Mouse (Mus musculus): ENCODE data around the gene Rdh19. TPM values are rescaled to one million over a fixed set of nuclear protein-coding genes. Genes with fewer than 3 reads are reported as not detected.
"Not testable (repeated sequence)": the region's sequence is repeated elsewhere in the genome, so short reads cannot be mapped to it uniquely, and the experiment has no call there.

The Rdh19 gene
- polyA plus RNA-seq (2012; ENCODE audit: insufficient read depth, insufficient read length, low replicate concordance, missing spikeins), result not detected in 2 replicates

DNA sequence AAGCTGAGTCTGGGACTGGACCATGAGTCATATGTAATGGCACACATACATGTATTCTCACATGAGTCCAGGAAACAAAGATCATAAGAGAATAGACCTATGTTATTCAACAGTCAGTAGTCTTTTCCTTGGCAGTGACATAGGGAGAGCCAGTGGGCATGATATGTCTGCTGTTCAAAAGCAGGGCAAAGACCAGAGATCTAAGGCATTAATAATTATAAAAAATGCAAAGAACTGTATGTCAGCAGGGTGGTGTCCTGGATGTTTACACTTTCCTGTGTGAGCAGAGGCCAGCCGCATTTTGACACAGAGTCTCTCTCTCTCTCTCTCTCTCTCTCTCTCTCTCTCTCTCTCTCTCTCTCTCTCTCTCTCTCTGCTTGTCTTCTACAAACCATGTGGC is at the start of gene Rdh19:
TSS of gene Rdh19 (plus strand) at position 301 of the 400 bp plus-strand sequence.
- no peak within 1 kb of the TSS for H3K4me3 ChIP-seq (ENCODE audit: insufficient read depth, low read depth, low read length)
- H3K27ac ChIP-seq (ENCODE audit: insufficient read depth, low read depth, low read length), result no peak within 1 kb of the TSS
- 78% methylated on average over 1 of the region's 1 CpGs for WGBS
- no peaks in the 10 kb centered on the region for H3K4me1 ChIP-seq (ENCODE audit: control insufficient read depth, insufficient read depth, low read length)
- TF ChIP-seq CTCF (IDR thresholded peaks at IDR 0.05; ENCODE audit: insufficient read depth, low read depth, low read length) (no peak), POLR2A (IDR thresholded peaks at IDR 0.05; ENCODE audit: insufficient read depth, low read depth, low read length) (no peak)

DNA sequence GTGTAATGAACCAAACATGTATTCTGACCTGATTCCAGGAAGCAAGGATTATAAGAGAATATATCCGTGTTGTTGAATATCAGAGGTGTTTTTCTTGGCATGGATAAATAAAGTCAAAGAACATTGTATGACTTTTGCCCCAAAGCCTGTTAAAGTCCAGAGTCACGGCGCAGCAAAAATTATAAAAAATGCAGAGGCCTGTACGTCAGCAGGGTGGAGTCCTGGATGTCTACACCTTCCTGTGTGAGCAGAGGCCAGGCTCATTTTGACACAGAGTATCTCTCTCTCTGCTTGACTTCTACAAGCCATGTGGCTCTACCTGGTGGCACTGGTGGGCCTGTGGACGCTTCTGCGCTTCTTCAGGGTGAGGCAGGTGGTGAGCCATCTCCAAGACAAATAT is 48.8 kb upstream of the Rdh19 start, which contains the start of gene Rdh16:
TSS of gene Rdh16 (plus strand) at position 262 of the 400 bp plus-strand sequence.
- Histone ChIP-seq H3K4me3 (ENCODE audit: insufficient read depth, low read depth, low read length) (no peak within 1 kb of the TSS), H3K27ac (ENCODE audit: insufficient read depth, low read depth, low read length) (no peak within 1 kb of the TSS), H3K4me1 (ENCODE audit: control insufficient read depth, insufficient read depth, low read length) (no peaks in the 10 kb centered on the region)
- WGBS, result 91% methylated on average over 6 of the region's 6 CpGs
- TF ChIP-seq CTCF (IDR thresholded peaks at IDR 0.05; ENCODE audit: insufficient read depth, low read depth, low read length) (no peak), POLR2A (IDR thresholded peaks at IDR 0.05; ENCODE audit: insufficient read depth, low read depth, low read length) (no peak)

DNA sequence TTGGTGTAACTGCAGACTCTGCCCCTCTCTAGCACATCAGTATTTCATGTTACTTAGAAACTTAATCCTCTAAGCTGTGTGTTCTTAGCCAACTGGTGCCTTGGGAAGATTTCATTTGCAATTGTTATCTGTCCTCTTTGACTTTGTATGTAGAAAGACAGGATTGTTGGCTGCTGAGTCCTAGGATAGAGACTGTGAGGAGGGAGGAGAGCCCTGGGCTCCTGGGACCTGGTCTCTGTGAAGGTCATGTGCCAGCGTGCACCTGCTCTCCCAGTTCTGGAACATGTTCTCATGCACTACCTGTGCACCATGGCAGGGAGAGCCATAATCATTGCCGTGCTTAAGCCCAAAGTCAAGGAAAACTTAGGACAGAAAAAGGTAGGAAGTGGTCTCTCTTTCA is 48.1 kb upstream of the Rdh19 start:
- TF ChIP-seq CTCF (IDR thresholded peaks at IDR 0.05; ENCODE audit: insufficient read depth, low read depth, low read length) (no peak), POLR2A (IDR thresholded peaks at IDR 0.05; ENCODE audit: insufficient read depth, low read depth, low read length) (no peak)
- H3K4me1 ChIP-seq (ENCODE audit: control insufficient read depth, insufficient read depth, low read length), result no peaks in the 10 kb centered on the region
- WGBS, result 91% methylated on average over 2 of the region's 2 CpGs
- H3K4me3 ChIP-seq (ENCODE audit: insufficient read depth, low read depth, low read length), result no peak overlapping the region
- no peak overlapping the region for H3K27ac ChIP-seq (ENCODE audit: insufficient read depth, low read depth, low read length)

DNA sequence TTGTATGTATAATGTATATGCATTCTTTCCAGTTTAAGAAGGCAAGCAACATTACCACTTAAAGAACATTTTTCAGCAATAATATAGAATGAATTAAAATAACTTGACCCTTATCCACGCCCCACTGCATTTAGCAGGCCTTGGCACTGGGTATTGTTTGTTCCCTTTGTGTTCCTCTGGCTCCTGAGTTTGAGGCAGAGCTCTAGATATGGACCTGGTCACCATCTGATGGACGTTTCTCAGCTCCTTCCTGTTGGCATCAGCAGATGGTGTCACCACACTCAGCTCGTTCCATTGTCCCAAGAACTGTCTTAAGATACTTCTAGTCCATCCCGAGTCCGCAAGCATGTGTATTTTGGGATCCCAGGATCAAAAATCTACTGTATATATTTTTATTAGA is 47.5 kb upstream of the Rdh19 start:
- TF ChIP-seq POLR2A (IDR thresholded peaks at IDR 0.05; ENCODE audit: insufficient read depth, low read depth, low read length) (no peak), CTCF (IDR thresholded peaks at IDR 0.05; ENCODE audit: insufficient read depth, low read depth, low read length) (no peak)
- Histone ChIP-seq H3K27ac (ENCODE audit: insufficient read depth, low read depth, low read length) (no peak overlapping the region), H3K4me1 (ENCODE audit: control insufficient read depth, insufficient read depth, low read length) (no peaks in the 10 kb centered on the region), H3K4me3 (ENCODE audit: insufficient read depth, low read depth, low read length) (no peak overlapping the region)
- 82% methylated on average over 5 of the region's 5 CpGs for WGBS

DNA sequence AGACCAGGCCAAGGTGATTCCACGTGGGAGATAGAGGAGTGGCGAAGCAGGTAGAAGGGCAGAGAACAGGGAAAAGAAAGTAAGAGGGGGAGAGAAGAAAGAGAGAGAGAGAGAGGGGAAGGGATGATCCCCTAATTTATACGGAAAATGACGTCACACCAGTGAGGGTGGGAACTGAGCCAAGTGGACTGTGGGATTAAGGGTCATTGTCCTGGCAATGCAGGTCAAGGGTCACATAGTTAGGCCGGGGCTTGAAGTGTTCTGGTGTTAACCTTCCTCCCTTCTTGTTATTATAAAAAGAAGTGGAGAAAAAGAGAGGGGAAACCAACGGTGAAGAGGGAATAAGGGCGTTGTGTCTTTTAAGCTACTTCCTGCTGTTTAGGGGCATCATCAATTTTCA is 45.3 kb upstream of the Rdh19 start:
- TF ChIP-seq POLR2A (IDR thresholded peaks at IDR 0.05; ENCODE audit: insufficient read depth, low read depth, low read length), result no peak
- TF ChIP-seq CTCF (IDR thresholded peaks at IDR 0.05; ENCODE audit: insufficient read depth, low read depth, low read length), result no peak
- 67% methylated on average over 7 of the region's 7 CpGs for WGBS
- H3K4me3 ChIP-seq (ENCODE audit: insufficient read depth, low read depth, low read length), result no peak overlapping the region
- no peak overlapping the region for H3K27ac ChIP-seq (ENCODE audit: insufficient read depth, low read depth, low read length)
- no peaks in the 10 kb centered on the region for H3K4me1 ChIP-seq (ENCODE audit: control insufficient read depth, insufficient read depth, low read length)

DNA sequence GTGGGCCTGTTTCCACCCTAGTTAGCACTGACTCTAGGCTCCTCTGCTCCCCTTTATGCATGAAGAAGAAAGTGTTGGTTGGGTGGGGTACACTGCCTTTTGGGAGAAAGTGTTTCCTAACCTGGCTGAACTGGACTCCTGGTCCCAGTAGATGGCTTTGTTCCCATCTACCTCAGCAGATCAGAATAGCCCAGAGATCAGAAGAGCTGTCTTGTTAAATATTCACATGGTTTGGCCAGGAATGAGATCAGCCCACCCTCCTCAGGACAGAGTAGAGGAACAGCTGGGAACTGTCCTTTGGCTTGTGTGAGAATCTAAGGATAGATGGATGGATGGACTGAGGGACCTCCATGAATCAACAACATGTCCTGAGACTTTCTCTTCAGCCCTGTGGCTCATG is 33.8 kb upstream of the Rdh19 start:
- Histone ChIP-seq H3K4me1 (ENCODE audit: control insufficient read depth, insufficient read depth, low read length) (no peaks in the 10 kb centered on the region), H3K27ac (ENCODE audit: insufficient read depth, low read depth, low read length) (no peak overlapping the region), H3K4me3 (ENCODE audit: insufficient read depth, low read depth, low read length) (no peak overlapping the region)
- TF ChIP-seq POLR2A (IDR thresholded peaks at IDR 0.05; ENCODE audit: insufficient read depth, low read depth, low read length) (no peak), CTCF (IDR thresholded peaks at IDR 0.05; ENCODE audit: insufficient read depth, low read depth, low read length) (no peak)

DNA sequence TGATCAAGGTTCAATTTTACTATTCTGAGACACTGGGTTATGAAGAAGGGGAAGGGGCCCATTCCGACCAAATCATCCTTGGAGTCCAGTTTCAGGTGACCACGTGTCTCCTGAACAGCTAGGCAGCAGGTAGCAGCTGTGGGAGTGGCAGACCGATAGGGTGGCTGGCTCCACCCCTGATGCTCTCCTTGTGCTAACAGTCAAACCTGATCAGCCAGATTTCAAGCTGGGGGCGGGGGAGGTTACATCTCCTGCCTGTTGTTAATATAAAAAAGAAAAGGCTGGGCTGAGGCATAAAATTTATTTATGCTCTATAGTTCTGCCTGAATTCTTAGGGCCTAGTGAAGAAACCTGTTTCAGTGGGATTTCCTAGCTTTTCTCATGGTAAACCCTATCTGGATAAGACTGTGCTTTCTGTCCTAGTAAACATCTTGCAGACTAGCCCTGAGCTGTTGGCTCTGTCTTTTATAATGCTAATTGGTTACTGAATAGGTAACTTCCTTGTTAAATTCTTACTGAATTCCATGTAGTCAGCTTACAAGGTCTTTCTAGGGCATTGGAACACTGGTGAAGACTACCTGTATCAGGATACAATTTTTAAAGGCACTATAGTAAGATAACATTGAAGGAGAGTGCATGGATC is 32.3 kb upstream of the Rdh19 start:
- not testable (repeated sequence) for H3K4me1 ChIP-seq (ENCODE audit: control insufficient read depth, insufficient read depth, low read length); H3K27ac ChIP-seq (ENCODE audit: insufficient read depth, low read depth, low read length); H3K4me3 ChIP-seq (ENCODE audit: insufficient read depth, low read depth, low read length)
- WGBS, result 82% methylated on average over 4 of the region's 4 CpGs

DNA sequence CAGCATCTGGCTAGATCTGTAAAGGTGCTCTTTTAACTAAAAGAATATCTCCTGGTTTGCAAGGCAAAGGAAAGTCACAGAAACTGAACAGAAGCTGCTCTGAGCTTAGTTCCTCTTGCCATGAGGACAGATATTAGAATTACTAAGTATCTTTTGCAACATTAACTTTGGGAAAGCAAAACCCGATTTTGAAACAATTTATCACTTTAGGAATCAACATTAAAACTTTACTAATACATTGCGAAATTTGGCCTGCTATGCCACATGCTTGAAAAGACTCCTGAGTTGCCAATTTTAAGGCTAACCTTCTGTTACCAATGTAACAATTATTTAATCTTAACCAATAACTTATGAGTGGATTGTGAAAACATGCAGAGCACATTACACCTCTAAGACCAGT is 27.9 kb upstream of the Rdh19 start:
- not testable (repeated sequence) for H3K27ac ChIP-seq (ENCODE audit: insufficient read depth, low read depth, low read length); H3K4me3 ChIP-seq (ENCODE audit: insufficient read depth, low read depth, low read length); H3K4me1 ChIP-seq (ENCODE audit: control insufficient read depth, insufficient read depth, low read length)
- 88% methylated on average over 2 of the region's 2 CpGs for WGBS

DNA sequence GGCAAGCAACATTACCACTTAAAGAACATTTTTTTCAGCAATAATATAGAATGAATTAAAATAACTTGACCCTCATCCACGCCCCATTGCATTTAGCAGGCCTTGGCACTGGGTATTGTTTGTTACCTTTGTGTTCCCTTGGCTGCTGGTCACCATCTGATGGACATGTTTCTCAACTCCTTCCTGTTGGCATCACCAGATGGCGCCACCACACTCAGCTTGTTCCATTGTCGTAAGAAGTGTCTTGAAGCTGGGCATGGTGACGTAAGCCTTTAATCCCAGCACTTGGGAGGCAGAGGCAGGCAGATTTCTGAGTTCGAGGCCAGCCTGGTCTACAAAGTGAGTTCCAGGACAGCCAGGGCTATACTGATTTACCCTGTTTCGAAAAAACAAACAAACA is 24.3 kb upstream of the Rdh19 start:
- Histone ChIP-seq H3K4me1 (ENCODE audit: control insufficient read depth, insufficient read depth, low read length) (no peaks in the 10 kb centered on the region), H3K27ac (ENCODE audit: insufficient read depth, low read depth, low read length) (no peak overlapping the region), H3K4me3 (ENCODE audit: insufficient read depth, low read depth, low read length) (no peak overlapping the region)
- TF ChIP-seq POLR2A (IDR thresholded peaks at IDR 0.05; ENCODE audit: insufficient read depth, low read depth, low read length) (no peak), CTCF (IDR thresholded peaks at IDR 0.05; ENCODE audit: insufficient read depth, low read depth, low read length) (no peak)
- WGBS, result 83% methylated on average over 6 of the region's 6 CpGs

DNA sequence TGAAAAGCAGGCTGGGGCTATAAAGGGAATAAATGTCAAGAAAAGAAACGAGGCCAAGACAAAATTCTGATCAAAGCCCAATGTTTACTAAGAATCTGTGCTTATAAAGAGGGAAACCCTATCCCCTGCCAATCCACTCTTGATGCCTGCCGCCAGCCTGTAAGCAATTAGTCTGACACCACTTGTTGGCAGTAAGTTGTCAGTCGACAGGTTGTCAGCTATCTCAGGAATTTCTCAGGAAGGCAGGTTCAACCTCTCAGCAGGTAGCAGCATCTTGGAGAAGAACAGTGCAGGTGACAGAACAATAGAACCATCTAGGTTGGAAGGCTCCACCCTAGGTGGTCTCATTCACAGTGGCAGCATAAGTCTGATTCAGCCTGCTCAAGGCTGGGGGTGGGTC is 20.6 kb upstream of the Rdh19 start:
- Histone ChIP-seq H3K4me3 (ENCODE audit: insufficient read depth, low read depth, low read length) (no peak overlapping the region), H3K4me1 (ENCODE audit: control insufficient read depth, insufficient read depth, low read length) (no peaks in the 10 kb centered on the region), H3K27ac (ENCODE audit: insufficient read depth, low read depth, low read length) (no peak overlapping the region)
- 57% methylated on average over 3 of the region's 3 CpGs for WGBS
- TF ChIP-seq CTCF (IDR thresholded peaks at IDR 0.05; ENCODE audit: insufficient read depth, low read depth, low read length) (no peak), POLR2A (IDR thresholded peaks at IDR 0.05; ENCODE audit: insufficient read depth, low read depth, low read length) (no peak)

DNA sequence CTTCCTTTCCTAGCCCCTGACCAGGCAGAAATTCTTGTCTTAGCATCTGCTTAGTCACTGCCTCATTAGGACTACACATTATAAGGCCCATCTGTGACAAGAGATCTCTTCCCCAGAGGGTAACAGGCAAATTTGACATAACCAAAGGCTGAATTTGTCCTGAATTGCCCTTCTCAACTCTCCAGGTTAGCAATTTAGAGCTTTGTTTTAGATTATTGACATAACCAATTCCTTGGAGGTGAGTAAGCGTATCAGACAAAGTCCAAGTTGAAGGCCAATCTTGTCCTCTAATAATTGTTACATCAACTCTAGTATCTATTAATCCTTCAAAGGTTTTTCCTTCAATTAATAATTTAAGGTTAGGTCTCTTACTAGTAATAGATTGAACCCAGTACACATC is 15.5 kb upstream of the Rdh19 start:
- H3K27ac ChIP-seq (ENCODE audit: insufficient read depth, low read depth, low read length); H3K4me1 ChIP-seq (ENCODE audit: control insufficient read depth, insufficient read depth, low read length); H3K4me3 ChIP-seq (ENCODE audit: insufficient read depth, low read depth, low read length): not testable (repeated sequence)
- WGBS, result 98% methylated on average over 1 of the region's 1 CpGs

Measured in olfactory bulb, adult 2 months (tissue).